Mouse (Mus musculus) E14TG2a.4 (cell line): ENCODE measurements around the gene Chrna1.

ENCODE experiments used
- CTCF ChIP-seq: conservative IDR thresholded peaks from 2 replicates; pipeline ENCODE4 v1.5.1; 2014; ENCODE audit warnings: low read length
- POU5F1 ChIP-seq: IDR thresholded peaks from 2 replicates; pipeline ENCODE4 v1.6.1; 2014; ENCODE audit warnings: low read length, borderline replicate concordance

GRCm38 (mm10) chr2:73548542-73548941, 31.6 kb downstream of the Chrna1 start:
- TF ChIP-seq CTCF, result no peak
- TF ChIP-seq POU5F1, result no peak
